Mouse (Mus musculus) ES-E14 (cell line): ENCODE measurements around the gene Tmem59.

Source experiments
- CHD2 ChIP-seq: IDR thresholded peaks from 2 replicates; pipeline ENCODE4 v1.6.1; 2014; ENCODE audit warnings: mild to moderate bottlenecking, low read depth, low read length, inconsistent platforms
- HCFC1 ChIP-seq: IDR thresholded peaks from 2 replicates; pipeline ENCODE4 v1.6.1; 2012; ENCODE audit warnings: low read length, inconsistent platforms, borderline replicate concordance; ENCODE audit not compliant: insufficient read depth
- MAFK ChIP-seq: IDR thresholded peaks from 2 replicates; pipeline ENCODE4 v1.6.1; 2014; ENCODE audit warnings: mild to moderate bottlenecking, low read depth, low read length, inconsistent platforms; ENCODE audit not compliant: insufficient read depth
- ZC3H11A ChIP-seq: IDR thresholded peaks from 2 replicates; pipeline ENCODE4 v1.6.1; 2012; ENCODE audit warnings: low read depth, mild to moderate bottlenecking, inconsistent platforms, low read length, borderline replicate concordance
- ZNF384 ChIP-seq: IDR thresholded peaks from 2 replicates; pipeline ENCODE4 v1.6.1; 2012; ENCODE audit warnings: low read depth, low read length, inconsistent platforms

- TF ChIP-seq MAFK (no peak), HCFC1 (no peak), CHD2 (no peak), ZC3H11A (no peak), ZNF384 (no peak)
Observed at GRCm38 (mm10) chr4:107213279-107214011, 35.2 kb downstream of the Tmem59 start.
